Mouse (Mus musculus) thymus, postnatal 25 days (tissue): ENCODE results near the gene Obp1b.
"Not testable (repeated sequence)": the region's sequence is repeated elsewhere in the genome, so short reads cannot be mapped to it uniquely, and the experiment has no call there.

Source experiments
- DNase-seq: peaks from one replicate; pipeline ENCODE4 v3.0.0; 2022

The Obp1b gene

GRCm38 (mm10) chrX:78186477-78186876 lies at the start of gene Obp1b:
Gene Obp1b (plus strand): TSS chrX:78186777.
- DNase-seq = not testable (repeated sequence)

- not testable (repeated sequence) for DNase-seq
Observed at GRCm38 (mm10) chrX:78202220-78202619, 15.6 kb downstream of the Obp1b start.

DNA sequence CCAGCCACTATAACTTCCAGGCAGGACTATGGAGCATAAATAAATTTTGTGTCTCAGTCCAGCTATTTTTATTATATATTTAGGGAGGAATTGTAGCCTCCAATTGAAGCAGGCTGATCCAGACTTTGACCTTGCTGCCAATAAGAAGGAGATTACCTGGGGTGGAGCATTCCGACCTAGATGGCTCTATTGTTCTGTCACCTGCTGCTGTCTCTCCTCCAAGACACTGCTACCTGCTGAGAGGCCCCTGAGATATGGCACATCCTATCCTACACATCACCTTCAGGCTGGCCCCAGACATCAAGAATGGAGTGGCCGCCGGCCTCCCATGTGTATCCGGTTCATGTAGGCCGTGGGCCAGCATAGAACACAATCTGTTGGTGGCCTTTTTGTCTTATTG lies 16.3 kb downstream of the Obp1b start:
- DNase-seq = no peak
